Mouse (Mus musculus): Measurements from ENCODE around the gene Hps4. TPM values are rescaled to one million over a fixed set of nuclear protein-coding genes. Genes with fewer than 3 reads are reported as not detected.

Hps4 gene
- polyA plus RNA-seq, 2 experiments, result 7.5 to 10.6 TPM

DNA sequence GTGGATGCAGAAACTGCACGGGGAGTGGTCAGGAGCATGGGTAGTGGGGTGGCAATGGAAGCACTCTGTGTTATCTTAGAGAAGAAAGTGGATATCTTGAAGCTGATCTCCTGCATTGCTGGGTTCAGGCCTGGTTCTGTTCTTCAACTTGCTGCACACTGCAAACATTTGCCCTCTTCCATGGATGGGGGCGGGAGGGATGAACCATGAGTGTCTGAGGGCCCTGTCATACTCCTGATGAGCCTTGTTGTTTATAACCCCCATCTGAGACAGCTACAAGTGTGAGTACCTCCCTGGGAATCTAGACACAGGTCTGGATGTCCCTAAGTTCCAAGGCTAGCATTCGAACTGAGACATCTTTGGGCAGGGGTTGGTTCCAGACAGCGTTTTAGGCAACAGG, 21.5 kb upstream of the Hps4 start:
- Histone ChIP-seq H3K4me3 (ENCODE audit: insufficient read depth in 1 of 2, low read depth in 2 of 2, low read length in 2 of 2) (no peak overlapping the region), H3K27me3 (ENCODE audit: control insufficient read depth, insufficient read depth, low read length) (no peaks in the 10 kb centered on the region), H3K4me2 (ENCODE audit: low read depth) (no peak overlapping the region), H3K9ac (replicated peaks) (no peak overlapping the region), H3K27ac (no peak overlapping the region), H3K36me3 (replicated peaks; ENCODE audit: control insufficient read depth, insufficient read depth, low read depth) (no peaks in the 10 kb centered on the region), H3K9me3 (ENCODE audit: control insufficient read depth, low read length) (no peaks in the 10 kb centered on the region), H3K4me1 (replicated peaks; ENCODE audit: control insufficient read depth in 2 of 2, insufficient read depth in 2 of 2, low read length in 1 of 2) (peaks cover 14 to 24% of the 10 kb centered on the region in 2 experiments)
- 55% methylated on average over 4 of the region's 4 CpGs for WGBS (ENCODE audit: insufficient replicate concordance)
- ATAC-seq (ENCODE audit: insufficient read depth) (no peak), DNase-seq (ENCODE audit: low read depth in 3 of 3, low spot score in 3 of 3) (no peak)
- no peak for TF ChIP-seq EP300 (IDR thresholded peaks at IDR 0.05; ENCODE audit: low read depth)
- no peak for TF ChIP-seq CTCF (IDR thresholded peaks at IDR 0.05; ENCODE audit: low read depth)

- Histone ChIP-seq H3K36me3 (replicated peaks; ENCODE audit: control insufficient read depth, insufficient read depth, low read depth) (no peaks in the 10 kb centered on the region), H3K27me3 (ENCODE audit: control insufficient read depth, insufficient read depth, low read length) (no peaks in the 10 kb centered on the region), H3K9me3 (ENCODE audit: control insufficient read depth, low read length) (no peaks in the 10 kb centered on the region), H3K9ac (replicated peaks) (no peak overlapping the region), H3K4me1 (replicated peaks; ENCODE audit: control insufficient read depth in 2 of 2, insufficient read depth in 2 of 2, low read length in 1 of 2) (peaks cover 18 to 27% of the 10 kb centered on the region in 2 experiments), H3K4me3 (ENCODE audit: insufficient read depth in 1 of 2, low read depth in 2 of 2, low read length in 2 of 2) (no peak overlapping the region), H3K27ac (no peak overlapping the region), H3K4me2 (ENCODE audit: low read depth) (no peak overlapping the region)
- ATAC-seq (ENCODE audit: insufficient read depth), result no peak
- WGBS (ENCODE audit: insufficient replicate concordance), result 82% methylated on average over 6 of the region's 6 CpGs
- no peak for DNase-seq (ENCODE audit: low read depth in 3 of 3, low spot score in 3 of 3)
- TF ChIP-seq EP300 (IDR thresholded peaks at IDR 0.05; ENCODE audit: low read depth) (no peak), CTCF (IDR thresholded peaks at IDR 0.05; ENCODE audit: low read depth) (no peak)
These were observed 19.6 kb upstream of the Hps4 start for GRCm38 (mm10) chr5:112323246-112323645.

DNA sequence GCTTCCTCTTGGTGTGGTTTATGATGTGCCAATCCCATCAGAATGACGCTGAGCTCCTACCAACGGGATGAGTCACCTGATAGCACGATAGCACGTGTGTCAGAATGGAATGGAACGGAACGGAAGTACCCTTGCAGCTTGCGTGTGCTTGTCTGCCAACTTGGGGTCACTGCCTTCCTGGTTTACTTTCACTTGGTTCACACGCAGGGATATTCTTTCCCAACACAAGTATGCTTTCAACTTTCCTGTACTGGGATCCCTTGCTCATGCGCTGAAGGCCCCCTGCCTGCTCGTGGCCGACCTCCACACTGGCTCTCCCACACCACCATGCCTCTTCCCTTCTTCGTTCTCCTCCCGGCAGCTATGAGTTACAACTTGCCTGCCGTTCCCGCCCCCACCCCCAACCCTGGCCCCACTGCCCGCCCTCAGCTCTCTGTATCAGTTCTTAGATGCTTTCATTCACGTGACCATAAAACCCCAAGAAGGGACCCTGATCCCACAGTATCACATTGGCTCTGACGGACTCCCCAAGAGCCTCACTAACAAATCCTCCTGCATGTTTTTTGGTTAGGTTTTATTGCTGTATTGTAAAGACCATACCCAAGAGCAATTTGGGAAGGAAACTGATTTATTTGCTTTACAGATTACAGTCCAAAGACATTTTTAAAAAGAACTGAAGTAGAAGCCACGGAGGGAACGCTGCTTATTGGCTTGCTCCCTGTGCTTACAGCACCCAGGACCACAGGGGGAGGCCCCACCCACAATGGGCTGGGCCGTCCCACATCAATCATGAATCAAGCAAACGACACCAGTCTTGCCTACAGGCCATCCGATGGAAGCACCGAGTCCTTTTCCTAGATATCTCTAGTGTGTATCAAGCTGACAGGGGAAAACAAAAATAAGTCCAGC, 18.0 kb upstream of the Hps4 start:
- H3K4me2 ChIP-seq (ENCODE audit: low read depth), result peak overlapping the region; percentile 78
- TF ChIP-seq CTCF (IDR thresholded peaks at IDR 0.05; ENCODE audit: low read depth) (no peak), EP300 (IDR thresholded peaks at IDR 0.05; ENCODE audit: low read depth) (no peak)
- ATAC-seq (ENCODE audit: insufficient read depth), result peak; percentile 87
- peak overlapping the region; percentile 54 for H3K9ac ChIP-seq (replicated peaks)
- WGBS (ENCODE audit: insufficient replicate concordance), result 7% methylated on average over 24 of the region's 24 CpGs
- DNase-seq (ENCODE audit: low read depth in 3 of 3, low spot score in 3 of 3), result peak; percentile 68 to 75 (median 69)
- H3K27me3 ChIP-seq (ENCODE audit: control insufficient read depth, insufficient read depth, low read length), result no peaks in the 10 kb centered on the region
- peak overlapping the region; percentile 81 to 96 for H3K4me3 ChIP-seq (ENCODE audit: insufficient read depth in 1 of 2, low read depth in 2 of 2, low read length in 2 of 2)
- no peaks in the 10 kb centered on the region for H3K9me3 ChIP-seq (ENCODE audit: control insufficient read depth, low read length)
- peak overlapping the region; percentile 31 for H3K27ac ChIP-seq
- H3K36me3 ChIP-seq (replicated peaks; ENCODE audit: control insufficient read depth, insufficient read depth, low read depth), result peaks cover 4% of the 10 kb centered on the region
- H3K4me1 ChIP-seq (replicated peaks; ENCODE audit: control insufficient read depth in 2 of 2, insufficient read depth in 2 of 2, low read length in 1 of 2), result peaks cover 18 to 21% of the 10 kb centered on the region in 2 experiments

DNA sequence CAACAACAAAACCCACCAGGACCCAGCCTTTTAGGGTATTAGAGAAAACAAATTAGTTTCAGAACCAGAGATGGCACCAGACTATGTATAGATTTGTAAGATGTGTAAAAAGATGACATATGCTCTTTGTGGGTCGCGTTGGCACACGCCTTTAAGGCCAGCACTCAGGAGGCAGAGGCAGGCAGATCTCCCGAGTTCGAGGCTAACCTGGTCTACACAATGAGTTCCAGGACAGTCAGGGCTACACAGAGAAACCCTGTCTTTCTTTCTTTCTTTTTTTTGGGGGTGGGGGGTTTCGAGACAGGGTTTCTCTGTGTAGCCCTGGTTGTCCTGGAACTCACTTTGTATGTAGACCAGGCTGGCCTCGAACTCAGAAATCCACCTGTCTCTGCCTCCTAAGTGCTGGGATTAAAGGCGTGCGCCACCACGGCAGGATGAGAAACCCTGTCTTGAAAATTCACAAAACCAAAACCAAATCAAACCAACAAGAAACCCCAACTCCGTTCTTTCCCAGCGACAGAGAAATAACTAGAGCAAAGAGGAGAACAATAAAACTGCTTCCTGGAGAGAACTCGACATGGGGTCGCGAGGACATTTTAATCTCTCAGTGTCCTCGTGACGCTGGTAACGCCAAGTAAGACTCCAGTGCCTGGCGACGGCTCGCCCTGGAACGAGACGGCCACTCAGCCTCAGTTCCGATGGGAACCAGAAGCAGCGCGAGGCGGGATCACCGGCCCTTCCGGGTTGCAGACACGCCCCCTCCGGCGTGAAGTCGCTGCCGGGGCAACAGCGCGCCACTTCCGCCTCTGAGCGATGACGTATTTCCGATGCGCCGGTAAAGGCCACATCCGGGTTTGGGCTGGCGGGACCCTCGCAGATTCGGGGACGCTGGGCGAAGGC, 17.1 kb upstream of the Hps4 start, which contains the start of gene Tfip11:
Gene Tfip11 (plus strand): TSS at position 813 of the 900 bp plus-strand sequence.
- H3K4me2 ChIP-seq (ENCODE audit: low read depth), result peak within 1 kb of the TSS; percentile 78
- peaks cover 4% of the 10 kb centered on the region for H3K36me3 ChIP-seq (replicated peaks; ENCODE audit: control insufficient read depth, insufficient read depth, low read depth)
- H3K9me3 ChIP-seq (ENCODE audit: control insufficient read depth, low read length), result no peaks in the 10 kb centered on the region
- TF ChIP-seq EP300 (IDR thresholded peaks at IDR 0.05; ENCODE audit: low read depth), result no peak
- TF ChIP-seq CTCF (IDR thresholded peaks at IDR 0.05; ENCODE audit: low read depth), result peak; percentile 33; the same call in 1 of the 2 replicates
- WGBS (ENCODE audit: insufficient replicate concordance), result 5% methylated on average over 48 of the region's 48 CpGs
- peak within 1 kb of the TSS; percentile 31 for H3K27ac ChIP-seq
- peak within 1 kb of the TSS; percentile 81 to 96 for H3K4me3 ChIP-seq (ENCODE audit: insufficient read depth in 1 of 2, low read depth in 2 of 2, low read length in 2 of 2)
- no peaks in the 10 kb centered on the region for H3K27me3 ChIP-seq (ENCODE audit: control insufficient read depth, insufficient read depth, low read length)
- ATAC-seq (ENCODE audit: insufficient read depth) (peak; percentile 71), DNase-seq (ENCODE audit: low read depth in 3 of 3, low spot score in 3 of 3) (peak; percentile 83 to 86 (median 84))
- peaks cover 18 to 20% of the 10 kb centered on the region in 2 experiments for H3K4me1 ChIP-seq (replicated peaks; ENCODE audit: control insufficient read depth in 2 of 2, insufficient read depth in 2 of 2, low read length in 1 of 2)
- peak within 1 kb of the TSS; percentile 81 for H3K9ac ChIP-seq (replicated peaks)
